Mouse (Mus musculus): Measurements from ENCODE around the gene Dnajb14.

DNA sequence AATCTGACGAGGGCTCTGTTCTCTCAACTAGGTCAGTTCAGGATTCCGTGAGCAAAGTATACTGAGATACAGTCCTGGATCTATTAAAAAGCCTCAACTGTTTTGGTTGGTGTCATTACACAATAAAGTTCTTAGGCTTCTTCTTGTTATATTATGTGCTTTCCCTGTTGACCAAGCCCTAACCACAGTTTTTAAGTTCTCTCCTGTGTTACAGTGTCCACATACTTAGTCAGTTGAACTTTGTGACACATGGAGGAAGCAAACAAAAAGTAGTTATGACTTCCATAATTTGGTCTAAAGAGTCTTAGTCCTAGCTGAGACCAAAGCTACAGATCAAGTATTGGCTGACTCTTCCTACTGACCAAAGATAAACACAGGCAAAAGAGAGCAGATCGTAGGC, 79.4 kb downstream of the Dnajb14 start:
- TF ChIP-seq NRF1 (IDR thresholded peaks at IDR 0.05; ENCODE audit: low read depth, low read length) (no peak), CTCF (conservative IDR thresholded peaks at IDR 0.05 in 1 of 2, IDR thresholded peaks at IDR 0.05 in 1 of 2; ENCODE audit: low read depth in 2 of 2, low read length in 2 of 2) (no peak), RAD21 (IDR thresholded peaks at IDR 0.05; ENCODE audit: low read depth, low read length) (no peak), JUN (IDR thresholded peaks at IDR 0.05; ENCODE audit: insufficient read depth, low read depth, low read length) (no peak), MAFK (IDR thresholded peaks at IDR 0.05; ENCODE audit: insufficient replicate concordance, low read length) (no peak), MXI1 (IDR thresholded peaks at IDR 0.05; ENCODE audit: low read depth, low read length) (no peak), BHLHE40 (IDR thresholded peaks at IDR 0.05; ENCODE audit: low read depth, low read length) (no peak), ZMIZ1 (IDR thresholded peaks at IDR 0.05; ENCODE audit: low read depth, low read length) (no peak), POLR2A (IDR thresholded peaks at IDR 0.05; ENCODE audit: low read depth, low read length) (no peak), ZNF384 (IDR thresholded peaks at IDR 0.05; ENCODE audit: low read depth, low read length) (no peak), EP300 (IDR thresholded peaks at IDR 0.05; ENCODE audit: low read length) (no peak)

Measured in CH12.LX (cell line).